Mouse (Mus musculus): Measurements from ENCODE around the gene Allc.

The Allc gene

GRCm38 (mm10) chr12:28578147-28578546, 4.2 kb downstream of the Allc start:
- no peak for DNase-seq

- no peak for DNase-seq
Observed at GRCm38 (mm10) chr12:28575366-28576070, 6.8 kb downstream of the Allc start.

- no peak for DNase-seq
Observed at GRCm38 (mm10) chr12:28572241-28572640, 10.1 kb downstream of the Allc start.

- DNase-seq = no peak
Observed at GRCm38 (mm10) chr12:28552299-28552698, 30.0 kb downstream of the Allc start, which contains the start of gene Dcdc2c. Gene Dcdc2c (minus strand): TSS chr12:28552399.

DNA sequence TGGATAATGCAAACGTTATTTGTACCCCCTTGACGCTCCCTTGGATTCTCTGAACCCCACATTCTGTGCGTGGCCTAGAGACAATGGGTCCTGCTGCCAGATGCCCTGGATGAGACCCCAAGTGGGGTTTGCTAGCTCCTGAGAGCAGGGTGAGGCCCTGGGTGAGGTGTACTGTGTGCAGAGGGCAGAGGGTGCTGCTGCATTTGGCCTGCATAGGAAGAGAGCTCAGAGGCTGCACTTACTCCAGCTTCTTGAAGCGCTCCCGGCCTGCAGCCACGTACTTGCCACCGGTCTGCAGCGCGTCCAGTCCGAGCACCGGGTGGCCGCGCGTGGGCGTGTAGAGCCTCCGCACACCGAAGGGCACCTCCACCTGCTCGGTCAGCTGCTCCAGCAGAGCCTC, 30.5 kb downstream of the Allc start:
- no peak for DNase-seq

GRCm38 (mm10) chr12:28548887-28549286, 33.4 kb downstream of the Allc start:
- DNase-seq = no peak

DNA sequence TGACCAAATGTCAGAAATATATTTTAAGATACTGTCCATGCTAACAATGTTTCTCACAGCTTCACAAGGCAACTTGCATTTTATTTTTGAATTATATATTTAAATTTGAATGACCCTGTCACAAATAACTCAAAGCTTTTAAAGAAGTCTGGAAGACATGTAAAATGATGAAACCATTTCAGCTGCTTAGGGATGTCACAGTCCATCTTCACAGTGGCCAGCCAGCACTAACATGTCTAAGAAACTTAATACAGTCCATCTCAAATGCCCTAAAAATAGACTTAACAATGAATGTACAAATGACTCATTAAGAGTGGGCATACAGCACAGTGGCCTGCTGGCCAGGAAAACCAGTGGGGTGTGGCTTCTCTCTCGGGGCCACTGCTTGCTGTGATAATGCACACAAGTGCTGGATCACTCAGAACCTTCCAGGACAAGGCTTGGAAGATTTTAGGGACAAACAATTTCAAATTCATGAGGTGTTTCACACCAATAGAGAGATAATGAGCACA, 68.0 kb downstream of the Allc start:
- no peak for DNase-seq

- no peak for DNase-seq
Observed at GRCm38 (mm10) chr12:28509699-28510280, 72.5 kb downstream of the Allc start.

All from lung, adult 18-20 months (tissue).